Mouse (Mus musculus) effector memory CD4-positive, alpha-beta T cell, adult 5 months (primary cell): ENCODE data around the gene Wdr47. TPM values are rescaled to one million over a fixed set of nuclear protein-coding genes. Genes with fewer than 3 reads are reported as not detected.

Experiments used
- polyA plus RNA-seq: library from polyadenylated mRNA; unstranded; fragments of 100-300 nt; shearing (Covaris generic); gene quantifications from one replicate; pipeline ENCODE4 v1.2.1, GENCODE M21; 2017

Wdr47 gene
- polyA plus RNA-seq = 22.0 TPM

DNA sequence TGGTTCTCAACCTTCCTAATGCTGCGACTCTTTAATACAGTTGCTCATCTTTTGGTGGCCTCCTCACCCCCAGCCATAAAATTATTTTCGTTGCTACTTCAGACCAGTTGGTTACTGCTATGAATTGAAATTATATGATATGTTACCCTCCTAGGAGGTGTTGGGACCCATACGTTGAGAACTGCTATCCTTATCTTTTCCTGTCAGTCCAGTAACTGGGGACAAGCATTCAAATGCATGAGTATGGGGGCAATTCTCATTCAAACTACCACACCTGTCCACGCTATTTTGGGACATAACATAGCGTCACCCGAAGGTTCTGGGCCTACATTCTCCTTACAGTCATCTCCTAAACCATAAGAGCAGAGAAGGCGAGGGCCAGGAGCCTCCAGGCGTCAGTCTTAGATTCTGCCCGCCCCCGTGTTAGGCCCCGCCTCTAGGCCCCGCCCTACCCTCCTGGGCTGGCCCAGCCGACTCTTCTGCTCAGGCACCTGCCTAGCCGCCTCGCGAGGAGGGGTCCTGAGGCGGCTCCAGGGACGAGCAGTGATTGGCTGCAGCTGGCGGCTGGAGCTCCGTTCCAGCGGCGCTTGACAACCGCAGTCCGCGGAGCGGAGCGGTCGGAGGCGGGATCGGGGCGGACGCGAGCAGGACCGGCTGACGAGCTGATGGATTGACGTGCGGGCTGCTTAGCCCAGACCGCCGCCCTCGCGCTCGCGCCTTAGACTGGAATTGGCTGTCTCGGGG, at the start of gene Wdr47:
Gene Wdr47, plus strand, starts transcription at position 494 of the 744 bp plus-strand sequence.

DNA sequence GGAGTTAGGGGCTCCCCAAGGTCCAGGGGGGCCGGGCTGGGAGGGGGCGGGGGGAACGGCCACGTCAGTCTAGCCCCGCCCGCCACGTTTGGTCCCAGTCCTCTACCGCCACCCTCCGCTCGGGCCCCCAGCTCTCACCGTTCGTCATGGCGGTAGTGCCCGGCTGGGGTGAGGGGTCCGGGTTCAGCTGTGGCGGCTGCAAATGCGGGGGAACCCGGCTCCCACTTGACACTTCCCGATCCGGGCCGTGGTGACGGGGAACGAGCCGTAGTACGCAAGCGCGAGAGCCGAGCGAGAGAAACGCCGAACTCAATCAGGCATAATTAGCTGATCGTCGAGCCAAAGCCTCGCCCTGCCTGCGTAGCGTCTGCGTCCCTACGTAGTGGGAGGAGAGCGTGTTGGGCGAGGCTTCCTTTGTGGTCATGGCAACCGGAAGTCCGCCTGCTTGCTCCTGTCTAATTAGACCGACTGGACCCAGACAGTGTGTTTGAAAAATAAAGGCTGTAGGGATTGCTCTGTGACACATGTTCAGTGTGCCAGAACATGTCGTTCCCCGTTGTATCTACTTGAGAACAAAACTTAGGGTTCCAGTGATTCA, 28.8 kb upstream of the Wdr47 start, which contains the start of gene Tmem167b:
Gene Tmem167b, minus strand, starts transcription at position 334 of the 598 bp plus-strand sequence.

DNA sequence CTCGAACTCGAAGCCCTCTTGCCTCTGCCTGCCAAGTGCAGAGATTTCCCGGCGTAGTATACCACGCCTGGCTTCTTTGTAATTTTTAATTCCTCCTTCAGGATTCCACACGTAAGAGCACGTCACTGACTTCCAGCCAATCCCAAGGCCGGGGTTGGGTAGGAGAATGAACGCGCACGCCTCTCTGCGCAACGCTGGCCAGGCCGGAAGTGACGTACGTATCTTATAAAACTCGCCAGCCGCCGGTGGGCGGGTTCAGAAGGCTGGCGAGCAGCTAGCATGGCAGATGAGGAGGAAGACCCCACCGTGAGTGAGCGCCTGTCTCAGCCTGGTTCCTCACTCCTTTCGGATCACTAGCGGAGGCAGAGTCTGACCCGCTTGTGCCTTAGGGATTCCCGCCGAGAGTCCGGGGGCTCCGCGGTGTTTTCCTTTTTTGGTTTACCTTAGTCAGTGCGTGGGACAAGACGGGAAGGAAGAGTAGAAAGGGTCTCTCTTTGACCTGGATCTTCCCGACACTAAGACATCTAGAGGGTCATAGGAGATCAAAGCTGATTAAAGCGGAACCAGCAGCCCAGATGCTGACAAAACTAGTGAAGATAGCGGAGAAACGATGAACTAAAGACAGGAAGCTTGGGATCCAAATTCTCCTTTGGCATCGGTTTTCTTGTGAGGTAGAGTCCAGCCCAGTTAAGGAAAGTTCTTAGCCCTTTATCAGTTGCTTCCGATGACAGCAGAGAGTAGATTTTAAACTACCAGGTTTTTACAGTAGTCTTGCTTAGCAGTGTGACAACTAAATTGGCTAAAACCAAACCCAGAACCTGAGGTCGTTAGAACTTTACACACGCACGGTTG, 19.4 kb upstream of the Wdr47 start, which contains the start of gene Taf13:
Gene Taf13, plus strand, starts transcription at position 256 of the 852 bp plus-strand sequence.

DNA sequence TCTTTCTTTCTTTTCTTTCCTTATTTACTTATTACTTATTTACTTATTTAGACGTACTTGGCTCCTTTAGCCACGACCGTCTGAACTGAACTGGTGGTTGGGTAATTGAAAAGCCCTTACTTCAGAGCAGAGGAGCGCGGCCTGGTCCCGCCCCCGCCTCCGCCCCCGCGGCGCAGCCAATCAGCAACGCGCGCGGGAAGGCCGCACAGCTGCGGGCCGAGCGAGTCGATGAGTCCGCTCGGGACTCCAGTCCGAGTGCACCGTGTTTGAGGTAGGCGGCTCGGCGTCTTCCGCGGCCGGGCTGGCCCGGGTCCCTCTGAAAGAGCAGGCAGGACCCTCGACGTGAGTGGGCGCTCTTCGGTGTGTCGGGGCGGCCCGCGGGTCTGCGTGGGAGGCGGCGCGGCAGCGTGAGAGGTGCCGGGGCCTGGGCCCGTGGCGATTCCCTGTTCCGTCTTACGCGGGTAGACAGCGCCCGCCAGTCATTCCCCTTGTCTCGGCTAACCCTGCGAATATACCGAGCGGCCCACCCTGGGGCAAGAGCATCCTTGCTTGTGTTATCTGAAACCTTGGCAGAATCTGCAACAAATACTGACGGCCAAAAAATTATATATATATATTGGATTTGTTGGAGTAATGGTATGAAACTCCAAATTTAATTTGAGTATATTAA, 62.8 kb downstream of the Wdr47 start, which contains the start of gene Clcc1:
Gene Clcc1, plus strand, starts transcription at position 204 of the 670 bp plus-strand sequence.

Other genes with a start within 250 kb of the Wdr47 start
- gene Mybphl, start 226.4 kb upstream of the Wdr47 start, polyA plus RNA-seq = not detected
- gene Psrc1, start 207.4 kb upstream of the Wdr47 start, polyA plus RNA-seq = 0.34 TPM
- 0.51 TPM for gene Celsr2, start 175.7 kb upstream of the Wdr47 start, polyA plus RNA-seq
- gene Sars, start 146.1 kb upstream of the Wdr47 start, polyA plus RNA-seq = 119 TPM
- gene 1700013F07Rik, start 57.1 kb upstream of the Wdr47 start, polyA plus RNA-seq = not detected
- gene 5330417C22Rik, start 54.7 kb upstream of the Wdr47 start, polyA plus RNA-seq = 0.22 TPM
- 49.6 TPM for gene Tmem167b, start 28.8 kb upstream of the Wdr47 start, polyA plus RNA-seq
- gene Taf13, start 19.6 kb upstream of the Wdr47 start, polyA plus RNA-seq = 31.5 TPM
- 38.4 TPM for gene Clcc1, start 62.6 kb downstream of the Wdr47 start, polyA plus RNA-seq
- gene Gpsm2, start 131.0 kb downstream of the Wdr47 start, polyA plus RNA-seq = 7.1 TPM
- gene Aknad1, start 148.4 kb downstream of the Wdr47 start, polyA plus RNA-seq = not detected
- gene Stxbp3, start 249.2 kb downstream of the Wdr47 start, polyA plus RNA-seq = 40.7 TPM